Mouse (Mus musculus) cerebellum, postnatal 10 days (tissue): ENCODE measurements around the gene Cyren.

ENCODE experiments used
- DNase-seq, 2 experiments: peaks; one replicate each; pipeline ENCODE4 v3.0.0; 2021; ENCODE audit warnings: mixed read lengths in 2 of 2

The Cyren gene

DNA sequence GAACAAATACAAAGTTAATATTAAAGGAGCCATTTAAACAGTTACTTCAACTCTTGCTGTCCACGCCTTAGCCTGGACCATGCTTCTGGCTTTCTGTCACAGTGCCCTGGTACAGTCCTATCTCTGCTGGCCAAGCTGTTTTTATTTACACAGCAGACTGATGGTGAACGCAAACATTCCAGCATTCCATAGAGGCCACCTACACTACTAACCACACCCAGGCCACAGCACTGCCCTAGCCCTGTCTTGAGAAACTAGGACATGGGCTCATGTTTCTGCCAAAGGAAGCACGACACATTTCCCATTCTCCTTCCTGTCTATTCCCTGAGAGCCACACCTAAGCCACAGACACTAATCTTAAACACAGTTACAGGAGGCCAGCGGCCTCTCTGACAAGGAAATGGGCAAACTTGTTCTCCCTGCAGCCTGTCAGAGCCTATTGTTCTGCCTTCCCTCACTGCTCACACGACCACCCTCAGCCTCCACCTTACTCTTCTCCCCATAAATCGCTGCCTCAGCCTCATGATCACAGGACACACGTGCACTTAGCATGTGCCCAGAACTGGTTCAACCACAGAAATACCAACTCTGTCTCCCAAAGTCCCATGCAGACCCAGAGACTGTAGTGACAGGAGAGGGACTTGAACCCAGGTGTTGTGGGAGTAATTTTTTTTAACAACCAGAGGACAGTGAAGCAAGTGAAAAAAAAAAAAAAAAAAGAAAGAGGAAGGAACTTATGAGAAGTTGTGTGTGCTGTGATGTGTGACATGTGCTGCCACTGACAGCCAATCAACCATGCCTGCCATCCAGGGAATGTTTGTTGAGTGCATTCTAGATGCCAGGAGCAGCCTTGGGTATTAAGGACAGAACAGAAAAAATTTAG is 11.9 kb downstream of the Cyren start:
- no peak for DNase-seq

DNA sequence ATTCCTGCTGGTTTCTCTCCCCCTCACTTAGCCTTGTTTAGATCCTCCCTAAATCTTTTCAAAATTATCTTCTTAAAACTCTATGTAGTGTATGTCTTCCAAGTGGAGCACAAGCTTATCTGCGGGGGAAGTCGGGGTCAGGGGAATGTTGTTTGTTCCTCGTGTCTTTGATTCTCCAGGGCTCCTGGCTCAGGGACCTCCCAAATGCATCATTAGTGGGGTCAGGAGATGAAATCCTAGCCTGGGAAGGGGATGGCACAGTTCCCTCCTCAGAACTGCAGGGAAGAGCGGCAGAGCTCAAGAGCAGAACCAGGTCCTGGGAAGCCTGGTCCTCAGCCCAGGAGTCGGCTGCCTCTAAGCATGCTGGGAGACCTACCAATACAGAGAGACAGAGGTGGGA is 12.6 kb downstream of the Cyren start:
- no peak for DNase-seq

DNA sequence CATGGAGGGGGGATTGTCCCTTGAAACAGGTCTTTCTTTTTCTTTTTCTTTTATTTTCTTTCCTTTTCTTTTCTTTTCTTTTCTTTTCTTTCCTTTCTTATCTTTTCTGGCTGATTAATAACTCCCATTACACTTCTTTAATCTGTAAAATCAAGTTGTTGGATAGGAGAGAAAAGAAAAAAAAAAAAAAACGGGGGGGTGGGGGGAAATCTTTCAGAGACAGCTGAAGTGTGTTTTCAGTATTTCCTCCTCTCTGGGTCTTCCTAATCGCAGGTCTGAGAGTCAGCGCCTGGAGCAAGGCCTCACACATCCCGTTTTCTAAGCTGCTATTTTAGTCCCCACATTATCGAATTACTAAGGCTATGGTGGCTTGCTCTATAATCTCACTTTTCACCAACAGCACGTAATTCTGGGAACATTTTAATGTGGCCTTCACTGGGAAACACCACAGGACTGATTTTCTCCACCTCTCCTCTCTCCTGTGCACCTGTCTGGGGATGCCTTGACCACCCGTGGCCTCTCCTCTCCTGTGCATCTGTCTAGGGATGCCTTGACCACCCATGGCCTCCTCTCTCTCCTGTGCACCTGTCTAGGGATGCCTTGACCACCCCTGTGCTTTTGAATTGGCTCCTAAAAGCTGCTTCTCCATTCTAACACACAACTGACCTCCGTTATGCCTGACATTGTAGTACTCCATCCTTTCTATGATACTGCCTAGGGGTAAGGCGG is 13.9 kb downstream of the Cyren start:
- no peak for DNase-seq

DNA sequence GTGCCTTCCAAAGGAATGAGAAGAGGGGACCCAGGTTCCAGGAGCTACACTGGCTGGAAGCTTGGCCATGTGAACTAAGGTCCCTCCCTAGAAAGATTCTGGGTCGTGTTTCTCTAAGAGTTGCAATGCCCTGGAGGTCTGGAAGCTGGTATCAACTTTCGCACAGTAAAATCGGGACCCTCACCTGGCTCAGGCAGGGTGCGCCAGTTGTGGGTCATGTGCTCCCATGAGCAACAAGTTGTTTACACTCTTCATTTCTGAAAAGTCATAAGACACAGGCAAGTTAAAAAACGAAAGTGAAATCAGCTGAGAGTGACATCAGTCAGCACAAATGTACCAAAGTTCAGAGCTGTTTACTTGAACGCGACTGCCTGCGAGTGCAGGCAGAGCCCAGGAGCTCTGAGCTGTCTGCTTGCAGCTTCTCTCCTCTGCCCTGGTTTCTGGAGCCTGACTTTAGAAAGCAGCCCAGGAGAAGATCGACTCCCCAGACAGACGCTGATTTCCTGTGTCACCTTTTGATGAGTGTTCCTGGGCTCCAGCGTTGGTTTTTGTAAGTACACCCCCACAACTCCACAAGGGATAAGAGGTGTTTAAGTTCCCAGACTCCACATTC is 15.0 kb downstream of the Cyren start, which contains the start of gene Tmem140:
Gene Tmem140 (plus strand): TSS at position 356 of the 613 bp plus-strand sequence.
- DNase-seq, result no peak

DNA sequence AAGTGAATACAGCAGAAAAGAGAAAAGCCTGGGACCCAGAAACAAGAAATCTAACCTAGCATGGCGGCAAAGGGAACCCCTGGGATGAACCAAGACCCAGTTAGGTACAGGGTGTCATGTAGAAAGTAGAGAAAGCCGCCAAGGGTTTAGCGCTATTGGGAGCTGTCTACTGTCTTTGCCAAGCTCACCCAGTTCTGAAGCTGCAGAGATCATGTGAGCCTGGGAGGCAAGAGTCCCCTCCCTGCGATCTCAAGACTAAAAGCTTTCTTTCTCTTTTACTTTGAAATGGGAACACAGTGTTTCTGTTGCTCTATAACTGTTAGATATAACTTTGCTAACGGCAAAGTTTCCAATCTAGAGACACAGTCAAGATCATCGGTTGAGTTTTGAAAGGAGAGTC is 15.5 kb downstream of the Cyren start:
- no peak for DNase-seq

DNA sequence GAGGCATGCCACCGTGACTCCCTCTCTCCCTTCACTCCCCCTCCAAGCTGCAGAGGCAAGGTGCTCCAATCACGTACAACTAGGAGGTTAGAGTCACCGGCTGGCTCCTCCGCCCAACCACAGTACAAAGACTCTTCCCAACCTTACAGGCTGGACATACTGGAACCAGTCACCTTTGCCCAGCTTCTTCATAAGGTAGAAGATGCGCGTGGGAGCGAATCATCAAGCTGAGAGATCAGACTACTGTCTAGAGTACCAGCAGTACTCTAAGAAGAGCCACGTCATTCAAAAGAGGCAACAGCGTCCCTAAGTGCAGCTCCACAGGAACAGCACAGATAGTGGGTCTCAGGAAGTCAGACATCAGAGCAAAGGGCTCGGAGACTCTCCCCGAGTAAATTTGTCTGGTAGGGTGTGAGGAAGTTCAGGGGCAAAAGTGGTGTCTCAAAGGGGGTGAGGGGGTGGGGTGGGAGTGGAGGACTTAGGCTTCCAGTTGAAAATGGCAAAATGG is 16.3 kb downstream of the Cyren start:
- no peak for DNase-seq

DNA sequence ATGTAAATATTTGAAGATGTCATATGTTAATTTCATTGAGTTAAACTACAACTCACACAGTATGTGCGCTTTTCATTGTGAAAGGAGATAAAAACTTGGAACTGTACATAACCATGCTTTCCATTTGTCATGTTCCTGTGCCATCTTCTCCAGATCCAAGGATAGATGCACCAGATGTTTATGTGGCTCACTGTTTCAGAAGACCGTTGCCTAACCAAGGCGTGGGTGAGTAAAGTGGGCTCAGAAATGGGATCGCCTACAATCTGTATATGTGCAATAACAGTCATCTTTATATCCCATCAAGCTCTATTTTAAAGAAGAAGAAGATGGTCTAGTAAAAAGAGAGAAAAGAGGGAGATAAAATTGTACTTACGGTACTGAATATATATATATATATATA is 45.5 kb downstream of the Cyren start:
- DNase-seq, result no peak

DNA sequence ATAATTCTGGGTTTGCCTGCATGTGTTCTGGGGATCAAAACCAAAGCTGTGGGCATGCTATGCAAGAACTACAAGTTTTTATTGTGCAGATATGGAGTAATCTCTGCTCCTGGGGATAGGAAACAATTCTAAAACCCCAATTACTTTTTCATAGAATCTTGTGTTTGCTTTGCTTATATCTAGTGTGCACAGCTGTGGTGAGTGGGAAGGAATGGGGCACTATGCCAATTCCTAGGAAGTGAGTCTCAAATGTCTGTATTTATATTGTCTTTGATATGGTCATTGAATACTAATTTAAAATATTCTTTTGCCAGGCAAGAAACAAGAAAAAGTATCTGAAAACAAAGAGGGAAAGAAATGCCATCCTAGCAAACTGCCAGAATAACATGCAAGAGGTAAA is 53.5 kb downstream of the Cyren start:
- no peak for DNase-seq
